Mouse (Mus musculus): ENCODE data around the gene Dpf3. TPM values are rescaled to one million over a fixed set of nuclear protein-coding genes. Genes with fewer than 3 reads are reported as not detected.

Dpf3 gene
- polyA plus RNA-seq, 1 experiment, result 1.6 TPM

DNA sequence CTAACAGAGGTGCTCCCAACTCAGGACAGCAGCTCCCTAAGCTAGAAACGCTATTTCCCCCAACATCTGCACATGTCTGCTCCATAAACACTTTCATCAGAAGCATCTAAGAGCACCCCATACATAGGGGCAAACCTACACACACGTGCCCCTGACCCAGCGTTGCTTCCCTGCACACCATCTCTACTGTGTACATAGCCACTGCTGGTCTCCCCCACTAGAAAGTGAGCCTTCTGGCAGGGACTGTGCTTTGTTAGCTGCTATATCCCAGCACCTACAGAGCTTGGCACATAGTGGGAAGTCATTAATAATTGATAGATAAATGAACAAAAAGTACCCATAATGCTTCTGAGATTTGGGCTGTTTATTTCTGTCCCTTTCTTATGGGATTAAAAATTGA is 27.2 kb downstream of the Dpf3 start:
- TF ChIP-seq POLR2A (IDR thresholded peaks at IDR 0.05; ENCODE audit: low read depth, low read length) (no peak), CTCF (IDR thresholded peaks at IDR 0.05; ENCODE audit: extremely low read depth, insufficient read depth, insufficient read length, insufficient replicate concordance) (no peak)
- no peak overlapping the region for H3K4me3 ChIP-seq (ENCODE audit: extremely low read depth, insufficient read depth, insufficient read length)
- H3K36me3 ChIP-seq (ENCODE audit: control insufficient read depth, insufficient read depth, low read length), result no peaks in the 10 kb centered on the region
- H3K4me1 ChIP-seq (ENCODE audit: control insufficient read depth, insufficient read depth, insufficient read length), result no peaks in the 10 kb centered on the region
- no peak for DNase-seq (ENCODE audit: low read depth in 1 of 2, low spot score in 2 of 2)
- 72% methylated on average over 3 of the region's 3 CpGs for WGBS
- H3K27ac ChIP-seq (ENCODE audit: insufficient read depth, low read length), result no peak overlapping the region
- H3K27me3 ChIP-seq (ENCODE audit: control insufficient read depth, insufficient read depth, low read length), result no peaks in the 10 kb centered on the region

DNA sequence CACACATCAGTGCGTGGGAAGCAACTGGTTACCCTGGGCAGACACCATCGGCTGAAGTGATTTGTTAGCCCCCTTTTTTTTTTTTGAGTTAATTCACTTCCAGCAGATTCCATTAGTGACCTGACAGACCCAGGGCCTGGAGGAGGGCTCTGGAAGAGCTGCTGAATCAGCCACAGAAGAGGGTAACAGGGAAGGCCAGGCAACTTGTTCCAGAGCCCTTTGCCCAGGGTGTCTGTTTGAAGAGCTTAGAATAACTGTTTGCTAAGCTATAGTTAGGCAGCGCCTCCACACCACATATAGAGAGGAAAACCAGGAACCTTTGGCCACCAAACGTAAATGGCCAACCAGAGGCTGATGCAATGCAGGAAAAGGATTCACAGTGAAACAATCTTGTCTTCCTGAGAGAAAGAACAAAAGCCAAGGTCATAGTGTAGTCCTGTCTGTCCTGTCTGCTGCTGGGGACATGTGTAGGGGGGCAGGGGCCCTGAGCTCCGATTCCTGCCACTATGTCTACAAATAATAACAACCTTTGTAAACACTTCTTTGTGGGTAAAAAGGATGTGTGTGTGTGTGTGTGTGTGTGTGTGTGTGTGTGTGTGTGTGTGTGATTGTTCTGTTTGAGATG is 32.7 kb downstream of the Dpf3 start:
- TF ChIP-seq POLR2A (IDR thresholded peaks at IDR 0.05; ENCODE audit: low read depth, low read length) (no peak), CTCF (IDR thresholded peaks at IDR 0.05; ENCODE audit: extremely low read depth, insufficient read depth, insufficient read length, insufficient replicate concordance) (no peak)
- no peak for DNase-seq (ENCODE audit: low read depth in 1 of 2, low spot score in 2 of 2)
- Histone ChIP-seq H3K27ac (ENCODE audit: insufficient read depth, low read length) (no peak overlapping the region), H3K4me1 (ENCODE audit: control insufficient read depth, insufficient read depth, insufficient read length) (no peaks in the 10 kb centered on the region), H3K36me3 (ENCODE audit: control insufficient read depth, insufficient read depth, low read length) (no peaks in the 10 kb centered on the region), H3K4me3 (ENCODE audit: extremely low read depth, insufficient read depth, insufficient read length) (no peak overlapping the region), H3K27me3 (ENCODE audit: control insufficient read depth, insufficient read depth, low read length) (no peaks in the 10 kb centered on the region)
- whole genome bisulfite sequencing, result 72% methylated on average over 5 of the region's 5 CpGs

DNA sequence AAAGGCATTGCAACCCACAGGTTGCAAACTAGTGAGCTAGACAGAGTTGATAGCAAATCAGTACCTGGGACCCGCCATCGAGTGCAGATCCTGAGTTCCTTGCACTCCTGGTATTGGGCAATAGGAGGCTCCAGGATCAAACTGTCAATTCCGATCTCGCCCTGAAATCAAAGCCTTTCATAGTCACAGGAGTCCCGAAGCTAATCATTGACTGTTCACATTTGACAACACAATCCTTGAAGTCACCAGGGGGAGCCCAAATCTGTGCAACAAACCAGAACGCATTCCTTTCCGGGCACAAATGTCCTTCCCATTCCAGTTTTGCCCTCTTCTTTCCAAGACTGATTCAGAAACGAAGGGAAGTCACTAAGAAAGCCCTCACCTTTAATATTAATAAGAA is 35.7 kb downstream of the Dpf3 start:
- H3K27me3 ChIP-seq (ENCODE audit: control insufficient read depth, insufficient read depth, low read length), result 0 out of 2 replicates have a peak, but pooled peaks cover 1% of the 10 kb centered on the region
- DNase-seq (ENCODE audit: low read depth in 1 of 2, low spot score in 2 of 2), result no peak

DNA sequence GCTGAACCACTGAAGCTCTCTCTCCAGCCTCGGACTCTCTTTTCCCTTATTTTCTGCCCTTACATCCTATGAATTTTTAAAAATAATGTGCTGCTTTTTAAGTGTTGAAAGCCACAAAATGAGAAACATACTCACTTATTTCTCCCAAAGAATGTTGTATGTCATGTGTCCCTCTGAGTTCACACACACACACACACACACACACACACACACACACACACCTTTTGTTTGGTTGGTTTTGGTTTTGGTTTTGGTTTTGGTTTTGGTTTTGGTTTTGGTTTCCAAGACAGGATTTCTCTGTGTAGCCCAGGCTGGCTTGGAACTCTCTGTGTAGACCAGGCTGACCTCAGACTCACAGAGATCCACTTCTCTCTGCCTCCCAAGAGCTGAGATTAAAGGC is 37.0 kb downstream of the Dpf3 start:
- DNase-seq (ENCODE audit: low read depth in 1 of 2, low spot score in 2 of 2), result no peak
- Histone ChIP-seq H3K4me1 (ENCODE audit: control insufficient read depth, insufficient read depth, insufficient read length) (no peaks in the 10 kb centered on the region), H3K4me3 (ENCODE audit: extremely low read depth, insufficient read depth, insufficient read length) (no peak overlapping the region), H3K36me3 (ENCODE audit: control insufficient read depth, insufficient read depth, low read length) (no peaks in the 10 kb centered on the region), H3K27ac (ENCODE audit: insufficient read depth, low read length) (no peak overlapping the region), H3K27me3 (ENCODE audit: control insufficient read depth, insufficient read depth, low read length) (0 out of 2 replicates have a peak, but pooled peaks cover 2% of the 10 kb centered on the region)
- TF ChIP-seq POLR2A (IDR thresholded peaks at IDR 0.05; ENCODE audit: low read depth, low read length), result no peak
- no peak for TF ChIP-seq CTCF (IDR thresholded peaks at IDR 0.05; ENCODE audit: extremely low read depth, insufficient read depth, insufficient read length, insufficient replicate concordance)
- WGBS, result 100% methylated on average over 1 of the region's 1 CpGs

More for the DNA sequence above, 35.7 kb downstream of the Dpf3 start:
- TF ChIP-seq CTCF (IDR thresholded peaks at IDR 0.05; ENCODE audit: extremely low read depth, insufficient read depth, insufficient read length, insufficient replicate concordance), result no peak
- Histone ChIP-seq H3K27ac (ENCODE audit: insufficient read depth, low read length) (no peak overlapping the region), H3K36me3 (ENCODE audit: control insufficient read depth, insufficient read depth, low read length) (no peaks in the 10 kb centered on the region), H3K4me3 (ENCODE audit: extremely low read depth, insufficient read depth, insufficient read length) (no peak overlapping the region), H3K4me1 (ENCODE audit: control insufficient read depth, insufficient read depth, insufficient read length) (no peaks in the 10 kb centered on the region)
- 76% methylated on average over 8 of the region's 8 CpGs for WGBS

DNA sequence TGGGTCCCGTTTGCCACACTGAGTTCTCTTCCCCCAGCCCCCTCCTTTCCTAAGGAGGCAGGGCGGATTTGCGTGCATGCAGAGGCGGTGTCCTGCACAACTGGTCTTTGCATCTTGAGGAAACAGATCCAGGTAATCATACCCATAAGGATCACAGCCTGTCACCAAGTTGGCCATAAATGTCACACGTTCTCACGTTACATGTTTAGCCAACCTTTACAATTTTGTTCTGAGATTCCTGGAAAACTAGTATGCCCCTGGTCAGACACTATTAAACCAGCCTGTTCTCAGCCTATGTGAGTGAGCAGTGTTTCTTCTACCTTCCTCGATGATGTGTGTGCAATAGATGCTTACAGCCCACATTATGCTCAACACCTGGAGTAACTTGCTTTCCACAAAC is 38.3 kb downstream of the Dpf3 start:
- DNase-seq (ENCODE audit: low read depth in 1 of 2, low spot score in 2 of 2), result no peak
- WGBS, result 82% methylated on average over 7 of the region's 7 CpGs
- Histone ChIP-seq H3K27ac (ENCODE audit: insufficient read depth, low read length) (no peak overlapping the region), H3K27me3 (ENCODE audit: control insufficient read depth, insufficient read depth, low read length) (0 out of 2 replicates have a peak, but pooled peaks cover 2% of the 10 kb centered on the region), H3K4me1 (ENCODE audit: control insufficient read depth, insufficient read depth, insufficient read length) (no peaks in the 10 kb centered on the region), H3K36me3 (ENCODE audit: control insufficient read depth, insufficient read depth, low read length) (no peaks in the 10 kb centered on the region), H3K4me3 (ENCODE audit: extremely low read depth, insufficient read depth, insufficient read length) (no peak overlapping the region)
- TF ChIP-seq CTCF (IDR thresholded peaks at IDR 0.05; ENCODE audit: extremely low read depth, insufficient read depth, insufficient read length, insufficient replicate concordance), result no peak
- TF ChIP-seq POLR2A (IDR thresholded peaks at IDR 0.05; ENCODE audit: low read depth, low read length), result no peak

DNA sequence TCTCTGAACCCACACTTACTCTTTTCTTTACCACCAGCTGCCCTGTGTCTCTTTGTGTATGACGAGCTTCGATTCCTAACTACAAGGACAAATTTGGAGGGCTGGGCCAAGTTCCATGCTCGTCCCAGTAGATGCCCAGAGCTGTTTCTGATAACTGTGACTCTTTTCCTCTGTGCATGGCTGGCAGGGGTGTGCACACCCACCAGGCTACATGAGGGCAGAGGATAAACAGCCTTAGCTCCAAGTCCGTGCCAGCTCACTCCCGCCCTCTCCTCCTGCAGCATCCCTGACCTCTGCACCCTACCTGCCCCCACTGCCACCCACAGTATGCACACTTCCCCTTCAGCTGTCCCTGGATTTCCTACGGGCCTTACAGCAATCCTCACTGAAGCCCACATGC is 41.9 kb downstream of the Dpf3 start:
- WGBS, result 76% methylated on average over 6 of the region's 6 CpGs
- Histone ChIP-seq H3K27ac (ENCODE audit: insufficient read depth, low read length) (no peak overlapping the region), H3K27me3 (ENCODE audit: control insufficient read depth, insufficient read depth, low read length) (0 out of 2 replicates have a peak, but pooled peaks cover 2% of the 10 kb centered on the region), H3K4me3 (ENCODE audit: extremely low read depth, insufficient read depth, insufficient read length) (no peak overlapping the region), H3K4me1 (ENCODE audit: control insufficient read depth, insufficient read depth, insufficient read length) (no peaks in the 10 kb centered on the region), H3K36me3 (ENCODE audit: control insufficient read depth, insufficient read depth, low read length) (no peaks in the 10 kb centered on the region)
- TF ChIP-seq POLR2A (IDR thresholded peaks at IDR 0.05; ENCODE audit: low read depth, low read length) (no peak), CTCF (IDR thresholded peaks at IDR 0.05; ENCODE audit: extremely low read depth, insufficient read depth, insufficient read length, insufficient replicate concordance) (no peak)
- DNase-seq (ENCODE audit: low read depth in 1 of 2, low spot score in 2 of 2), result no peak

DNA sequence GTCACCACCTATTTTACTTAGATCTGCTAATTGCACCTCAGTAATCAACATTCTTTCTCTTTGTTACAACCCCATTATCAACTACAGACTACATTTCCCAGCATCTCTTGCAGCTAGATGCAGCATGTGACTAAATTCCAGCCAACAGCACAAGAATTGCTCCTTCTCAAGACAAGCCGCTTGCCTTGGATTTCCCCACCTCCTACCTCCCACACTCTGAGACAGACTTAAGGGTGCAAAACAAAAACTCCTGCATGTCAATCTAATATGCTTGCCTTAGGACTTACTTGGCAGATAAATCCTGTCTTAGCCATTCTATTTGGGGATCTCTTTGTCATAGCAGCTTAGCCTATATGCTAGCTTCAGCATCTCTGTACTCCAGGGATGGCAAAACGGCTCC is 43.1 kb downstream of the Dpf3 start:
- Histone ChIP-seq H3K27ac (ENCODE audit: insufficient read depth, low read length) (no peak overlapping the region), H3K36me3 (ENCODE audit: control insufficient read depth, insufficient read depth, low read length) (no peaks in the 10 kb centered on the region), H3K4me1 (ENCODE audit: control insufficient read depth, insufficient read depth, insufficient read length) (no peaks in the 10 kb centered on the region), H3K4me3 (ENCODE audit: extremely low read depth, insufficient read depth, insufficient read length) (no peak overlapping the region), H3K27me3 (ENCODE audit: control insufficient read depth, insufficient read depth, low read length) (0 out of 2 replicates have a peak, but pooled peaks cover 2% of the 10 kb centered on the region)
- no peak for DNase-seq (ENCODE audit: low read depth in 1 of 2, low spot score in 2 of 2)
- WGBS, result 85% methylated on average over 2 of the region's 2 CpGs
- TF ChIP-seq POLR2A (IDR thresholded peaks at IDR 0.05; ENCODE audit: low read depth, low read length) (no peak), CTCF (IDR thresholded peaks at IDR 0.05; ENCODE audit: extremely low read depth, insufficient read depth, insufficient read length, insufficient replicate concordance) (no peak)
